Mouse (Mus musculus) gonadal fat pad, adult 2 months (tissue): ENCODE data around the gene Samd14. TPM values are rescaled to one million over a fixed set of nuclear protein-coding genes. Genes with fewer than 3 reads are reported as not detected.
"Not testable (repeated sequence)": the region's sequence is repeated elsewhere in the genome, so short reads cannot be mapped to it uniquely, and the experiment has no call there.

ENCODE experiments used
- DNase-seq: peaks from one replicate; pipeline ENCODE4 v3.0.0-alpha.2; 2012; ENCODE audit warnings: low read depth
- polyA plus RNA-seq: library from polyadenylated mRNA; depleted of rRNA; stranded (reverse); fragments of >200 nt; gene quantifications from 2 replicates; pipeline ENCODE4 v1.2.3, GENCODE M21; 2012

The Samd14 gene
- polyA plus RNA-seq, 1 experiment: 3.4 TPM

GRCm38 (mm10) chr11:95006525-95007219 lies 3.0 kb upstream of the Samd14 start:
- DNase-seq: no peak

DNA sequence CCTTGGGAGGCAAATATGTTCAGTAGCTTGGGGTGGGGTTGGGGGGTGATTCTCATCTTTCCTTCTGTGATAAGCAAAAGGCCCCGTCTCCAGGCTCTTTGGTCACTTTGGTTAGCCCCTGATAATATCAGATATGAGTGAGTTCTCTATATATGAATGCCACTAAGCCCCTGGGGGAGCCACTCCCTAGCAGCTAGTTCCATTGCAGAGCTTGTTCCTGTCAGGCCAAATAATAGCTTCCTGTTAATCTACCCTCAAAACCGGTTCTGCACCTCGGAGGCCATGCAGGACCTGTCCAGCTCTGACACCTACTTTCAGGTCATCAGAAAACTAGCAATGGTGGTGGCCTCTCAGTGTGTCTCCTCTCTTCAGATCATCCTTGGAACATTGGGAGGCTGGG lies 2.3 kb upstream of the Samd14 start:
- DNase-seq: no peak

- DNase-seq: no peak
These were observed 734 bp upstream of the Samd14 start for GRCm38 (mm10) chr11:95008661-95009628.

DNA sequence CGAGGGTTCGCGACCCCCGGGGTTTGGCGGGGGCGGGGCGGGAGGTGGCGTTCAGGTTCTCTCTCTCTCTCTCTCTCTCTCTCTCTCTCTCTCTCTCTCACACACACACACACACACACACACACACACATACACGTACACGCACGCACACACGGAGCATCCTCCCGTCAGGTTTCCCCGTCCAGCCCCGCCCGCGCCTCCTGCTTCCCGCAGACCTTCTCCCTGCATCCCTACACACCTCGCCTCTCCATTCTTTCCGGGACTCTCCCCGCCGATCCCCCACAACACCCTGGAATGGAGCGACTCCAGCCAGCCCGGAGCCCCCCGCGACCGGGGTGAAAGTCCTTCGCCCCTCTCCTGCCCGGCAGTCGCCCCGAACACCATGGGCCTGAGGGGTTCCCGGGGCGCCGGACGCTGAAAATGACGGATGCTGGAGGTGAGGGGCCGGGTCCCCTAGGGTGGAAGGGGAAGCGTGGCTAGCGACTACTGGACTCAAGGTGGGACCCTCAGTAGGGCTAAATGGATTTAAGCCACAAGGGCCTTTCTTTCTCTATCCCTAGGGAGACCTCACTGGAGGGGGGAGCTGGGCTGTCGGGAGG lies 561 bp downstream of the Samd14 start:
- no peak for DNase-seq

DNA sequence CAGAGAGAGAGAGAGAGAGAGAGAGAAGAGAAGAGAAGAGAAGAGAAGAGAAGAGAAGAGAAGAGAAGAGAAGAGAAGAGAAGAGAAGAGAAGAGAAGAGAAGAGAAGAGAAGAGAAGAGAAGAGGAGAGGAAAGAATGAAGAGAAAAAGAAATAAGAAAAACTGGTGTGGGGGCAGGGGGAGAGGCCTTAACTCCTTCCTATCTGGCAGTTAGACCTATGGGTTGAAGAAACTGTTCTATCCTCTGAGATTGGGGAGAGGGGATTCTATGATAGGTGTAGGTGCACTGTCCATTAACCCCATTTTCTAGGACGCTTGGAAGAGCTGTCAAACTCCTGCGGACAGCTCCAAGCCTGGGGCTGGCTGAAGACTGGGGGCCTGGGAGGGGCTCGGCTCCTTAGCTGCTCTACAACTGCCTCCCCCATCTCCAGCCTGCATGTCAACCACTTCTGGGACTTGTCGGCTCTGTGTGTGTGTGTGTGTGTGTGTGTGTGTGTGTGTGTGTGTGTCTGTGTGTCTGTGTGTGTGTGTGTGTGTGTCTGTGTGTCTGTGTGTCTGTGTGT lies 1.2 kb downstream of the Samd14 start:
- DNase-seq: not testable (repeated sequence)

DNA sequence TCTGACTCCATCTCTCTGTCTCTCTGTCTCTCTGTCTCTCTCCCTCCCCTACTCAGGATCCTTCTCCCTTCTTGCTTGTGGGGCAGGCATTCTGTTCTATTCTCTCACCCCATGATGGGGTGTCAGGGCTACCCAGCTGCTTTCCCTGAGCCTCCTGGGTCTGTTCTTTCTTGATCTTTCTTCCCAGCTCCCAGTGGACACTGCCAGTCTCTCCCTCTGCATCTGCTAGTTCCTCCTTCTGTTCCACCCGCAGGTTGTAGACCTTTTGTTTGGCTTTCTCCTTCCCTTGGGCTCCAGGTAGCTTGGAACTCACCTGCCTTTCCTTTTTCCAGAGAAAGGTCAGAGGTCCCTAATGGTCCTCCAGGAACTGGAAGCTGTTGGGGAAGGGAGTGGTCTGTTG lies 1.7 kb downstream of the Samd14 start:
- DNase-seq: no peak

- DNase-seq: no peak
These were observed 2.4 kb downstream of the Samd14 start for GRCm38 (mm10) chr11:95012075-95012474.

DNA sequence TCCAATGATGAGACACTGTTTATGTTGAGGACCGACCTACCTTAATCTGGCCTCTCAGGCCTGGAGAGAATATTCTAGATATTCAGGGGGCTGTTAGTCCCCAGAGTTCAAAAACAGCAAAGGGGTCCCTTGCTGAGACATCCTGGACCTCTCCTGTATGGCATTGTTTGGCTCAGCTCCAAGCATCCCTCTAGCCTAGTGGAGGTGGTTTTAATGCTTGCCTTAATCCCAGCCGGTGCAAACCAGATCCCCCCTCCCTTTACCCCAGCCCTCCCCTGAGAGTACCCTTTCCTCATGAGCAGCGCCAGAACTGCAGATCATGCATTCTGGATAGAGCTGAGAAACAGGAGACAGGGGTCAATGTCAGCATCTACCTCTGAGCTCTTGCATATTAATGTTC lies 2.8 kb downstream of the Samd14 start:
- no peak for DNase-seq

- DNase-seq: no peak
These were observed 5.8 kb downstream of the Samd14 start for GRCm38 (mm10) chr11:95015484-95015883.

DNA sequence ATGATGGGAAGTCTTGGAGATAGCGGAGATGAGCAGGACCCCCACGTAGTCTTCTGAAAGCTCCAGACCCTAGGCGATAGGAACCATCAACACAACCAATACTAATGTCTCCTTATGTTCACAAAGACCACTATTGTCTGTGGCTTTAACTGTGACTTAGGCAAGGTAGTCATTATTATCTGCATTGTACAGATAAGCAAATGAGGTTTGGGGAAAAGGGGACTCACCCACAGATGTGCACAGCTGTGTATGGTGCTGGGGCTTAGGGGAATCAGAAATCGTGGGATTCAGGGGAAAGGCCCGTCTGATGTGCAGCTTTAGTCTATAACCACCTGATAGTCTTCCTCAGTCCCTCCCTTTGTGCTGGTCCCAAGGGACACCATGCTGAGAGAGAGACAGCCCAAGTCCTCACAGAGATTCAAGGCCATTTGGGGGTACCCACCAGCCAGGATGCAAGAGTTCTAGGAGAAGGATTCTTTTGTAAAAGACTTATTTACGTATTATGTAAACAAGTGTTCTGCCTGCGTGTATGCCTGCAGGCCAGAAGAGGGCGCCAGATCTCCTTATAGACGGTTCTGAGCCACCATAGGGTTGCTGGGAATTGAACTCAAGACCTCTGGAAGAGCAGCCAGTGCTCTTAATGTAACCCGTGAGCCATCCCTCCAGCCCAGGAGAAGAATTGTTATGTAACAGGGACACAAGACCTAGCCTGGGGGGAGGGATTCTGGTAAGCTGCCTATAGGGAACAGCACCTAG lies 12.7 kb downstream of the Samd14 start:
- no peak for DNase-seq

DNA sequence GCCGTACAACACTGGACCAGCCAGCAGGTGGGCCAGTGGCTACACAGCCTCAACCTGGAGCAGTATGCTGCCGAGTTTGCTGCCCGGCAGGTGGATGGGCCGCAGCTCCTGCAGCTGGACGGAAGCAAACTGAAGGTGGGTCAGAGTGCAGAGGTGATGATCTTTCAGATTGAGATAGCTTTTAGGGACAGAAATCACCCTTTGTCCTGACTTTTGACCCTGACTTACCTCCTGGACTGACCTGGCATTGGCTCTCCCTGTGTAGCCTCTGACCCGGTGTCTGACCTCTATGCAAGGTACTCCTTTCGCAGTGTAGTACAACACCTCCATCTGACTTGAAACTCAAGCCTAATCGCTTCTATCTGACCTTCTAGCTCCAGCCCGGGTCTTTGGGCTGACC lies 13.8 kb downstream of the Samd14 start:
- DNase-seq: no peak

- DNase-seq: no peak
These were observed 14.9 kb downstream of the Samd14 start for GRCm38 (mm10) chr11:95024439-95025184.

GRCm38 (mm10) chr11:95025227-95026012 lies 15.7 kb downstream of the Samd14 start:
- no peak for DNase-seq

- DNase-seq: no peak
These were observed 16.4 kb downstream of the Samd14 start for GRCm38 (mm10) chr11:95026090-95026542.

DNA sequence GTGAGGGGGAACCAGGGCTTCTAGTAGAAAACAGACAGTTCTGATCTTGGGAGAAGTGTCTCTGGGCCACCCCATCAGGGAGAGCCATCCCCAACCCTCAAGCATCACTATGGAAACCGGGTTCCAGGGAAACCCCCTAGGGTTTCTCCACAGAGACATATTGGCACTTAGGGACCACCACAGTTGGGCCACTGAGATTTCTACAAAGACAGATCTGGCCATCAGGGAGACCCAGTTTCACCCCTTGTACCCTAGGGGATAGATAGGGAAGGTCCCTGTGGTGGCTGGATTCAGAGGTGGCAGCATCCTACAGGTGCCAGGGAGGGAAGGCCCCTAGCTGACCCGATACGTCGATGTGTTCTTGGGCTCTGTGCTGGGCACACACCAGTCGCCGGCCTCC lies 17.2 kb downstream of the Samd14 start:
- no peak for DNase-seq

- no peak for DNase-seq
These were observed 18.3 kb downstream of the Samd14 start for GRCm38 (mm10) chr11:95027850-95028470.

GRCm38 (mm10) chr11:95032945-95033344 lies 23.3 kb downstream of the Samd14 start:
- DNase-seq: no peak

DNA sequence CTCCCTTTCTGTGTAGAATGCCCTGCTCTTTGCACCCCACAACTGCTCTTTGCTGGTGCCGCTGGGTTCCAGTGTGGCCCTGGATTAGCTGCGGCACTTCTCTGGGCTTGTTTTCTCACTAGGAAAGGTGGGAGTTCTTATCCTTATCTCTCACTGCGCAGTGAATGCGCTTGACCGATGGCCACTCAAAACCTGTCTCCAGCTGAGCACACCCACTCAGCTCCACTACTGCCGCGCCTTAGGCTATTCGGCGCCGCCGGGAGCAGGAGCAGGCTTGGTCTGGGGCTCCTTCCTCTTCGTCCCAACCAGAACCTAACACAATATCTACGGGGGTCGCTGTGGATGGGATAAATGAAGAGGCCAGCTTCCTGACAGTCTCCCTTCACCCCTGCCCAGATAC lies 23.9 kb downstream of the Samd14 start:
- DNase-seq: no peak

- DNase-seq: no peak
These were observed 25.2 kb downstream of the Samd14 start for GRCm38 (mm10) chr11:95034902-95035301.
